Mouse (Mus musculus) adrenal gland, postnatal 4 days (tissue): Measurements from ENCODE around the gene Gzmd. TPM values are rescaled to one million over a fixed set of nuclear protein-coding genes. Genes with fewer than 3 reads are reported as not detected.
"Not testable (repeated sequence)": the region's sequence is repeated elsewhere in the genome, so short reads cannot be mapped to it uniquely, and the experiment has no call there.

Experiments used
- DNase-seq, 2 experiments: peaks; one replicate each; pipeline ENCODE4 v3.0.0; 2021 to 2022; ENCODE audit warnings: low spot score in 2 of 2, mixed read lengths in 2 of 2
- long read RNA-seq, 2 experiments: library from polyadenylated mRNA; stranded (forward); transcript quantifications; one replicate each; pipeline ENCODE4 v2.0.0; 2021
- total RNA-seq, 2 experiments: library from RNA; stranded (reverse); gene quantifications; 2 replicates each; pipeline ENCODE4 v1.2.3; 2021

Gene Gzmd
- total RNA-seq = not detected
- long read RNA-seq, experiment 1 = 0 reads
- long read RNA-seq, experiment 2 = 0 reads

- DNase-seq = not testable (repeated sequence)
Measured at GRCm38 (mm10) chr14:56132508-56132907, at the start of gene Gzmd. Gene Gzmd, minus strand, starts transcription at chr14:56132608.

GRCm38 (mm10) chr14:56177651-56178050 lies 45.2 kb upstream of the Gzmd start:
- peak in 1 of 2 experiments; percentile 17 for DNase-seq

- DNase-seq = no peak
Measured at GRCm38 (mm10) chr14:56174499-56174898, 42.1 kb upstream of the Gzmd start, which contains the start of gene Gzmn. Gene Gzmn, minus strand, starts transcription at chr14:56174599.

- DNase-seq = no peak
Measured at GRCm38 (mm10) chr14:56173396-56173795, 41.0 kb upstream of the Gzmd start.

GRCm38 (mm10) chr14:56172744-56173143 lies 40.3 kb upstream of the Gzmd start:
- no peak for DNase-seq

GRCm38 (mm10) chr14:56168009-56168408 lies 35.6 kb upstream of the Gzmd start:
- no peak for DNase-seq

GRCm38 (mm10) chr14:56162109-56162508 lies 29.7 kb upstream of the Gzmd start:
- DNase-seq = no peak

- DNase-seq = not testable (repeated sequence)
Measured at GRCm38 (mm10) chr14:56159479-56159878, 27.1 kb upstream of the Gzmd start, which contains the start of gene Gzmg. Gene Gzmg, minus strand, starts transcription at chr14:56159579.

GRCm38 (mm10) chr14:56155340-56155739 lies 22.9 kb upstream of the Gzmd start:
- DNase-seq = no peak

- not testable (repeated sequence) for DNase-seq
Measured at GRCm38 (mm10) chr14:56133675-56134074, 1.3 kb upstream of the Gzmd start.

- no peak for DNase-seq
Measured at GRCm38 (mm10) chr14:56128341-56128740, 4.1 kb downstream of the Gzmd start.

- DNase-seq = no peak
Measured at GRCm38 (mm10) chr14:56123516-56123915, 8.9 kb downstream of the Gzmd start.

GRCm38 (mm10) chr14:56120525-56120924 lies 11.9 kb downstream of the Gzmd start, which contains the start of gene Gzme:
Gene Gzme, minus strand, starts transcription at chr14:56120625.
- DNase-seq = no peak

- not testable (repeated sequence) for DNase-seq
Measured at GRCm38 (mm10) chr14:56115531-56116310, 16.7 kb downstream of the Gzmd start.

GRCm38 (mm10) chr14:56105447-56106180 lies 26.8 kb downstream of the Gzmd start:
- DNase-seq = no peak

- no peak for DNase-seq
Measured at GRCm38 (mm10) chr14:56105016-56105415, 27.4 kb downstream of the Gzmd start.

- DNase-seq = no peak
Measured at GRCm38 (mm10) chr14:56103452-56103851, 29.0 kb downstream of the Gzmd start.

GRCm38 (mm10) chr14:56102386-56102785 lies 30.0 kb downstream of the Gzmd start, which contains the start of gene Ctsg:
Gene Ctsg, minus strand, starts transcription at chr14:56102574.
- DNase-seq = no peak

GRCm38 (mm10) chr14:56098940-56099339 lies 33.5 kb downstream of the Gzmd start:
- DNase-seq = no peak

GRCm38 (mm10) chr14:56097597-56097996 lies 34.8 kb downstream of the Gzmd start:
- no peak for DNase-seq

GRCm38 (mm10) chr14:56093353-56093752 lies 39.1 kb downstream of the Gzmd start:
- no peak for DNase-seq

GRCm38 (mm10) chr14:56086711-56087110 lies 45.7 kb downstream of the Gzmd start:
- no peak for DNase-seq
